Mouse (Mus musculus) MN1 (cell line): Measurements from ENCODE around the gene Akr1c13.

ENCODE experiments used
- DNase-seq: peaks from one replicate; pipeline ENCODE4 v3.0.0-alpha.2; 2016; ENCODE audit warnings: low spot score

The Akr1c13 gene

GRCm38 (mm10) chr13:4244861-4245559 lies 54.1 kb downstream of the Akr1c13 start:
- no peak for DNase-seq

GRCm38 (mm10) chr13:4249347-4249746 lies 58.4 kb downstream of the Akr1c13 start:
- DNase-seq: no peak
